Mouse (Mus musculus): ENCODE measurements at regions not wholly inside any gene's neighbourhood (a gene's known extent, or its start where the extent isn't known, plus 50 kb on each side); places are given as distances from the start of the nearest gene placed in this dataset.

GRCm38 (mm10) chr12:26617969-26618368 is 149.0 kb downstream of the Cmpk2 start:
- Histone ChIP-seq H3K36me3 (ENCODE audit: control insufficient read depth, insufficient read depth) (no peaks in the 10 kb centered on the region), H3K4me1 (replicated peaks; ENCODE audit: control insufficient read depth, insufficient read depth, low read length) (no peaks in the 10 kb centered on the region), H3K27ac (ENCODE audit: low read depth, low read length) (no peak overlapping the region), H3K4me3 (ENCODE audit: low read depth, low read length) (no peak overlapping the region), H3K4me2 (replicated peaks; ENCODE audit: low read depth) (no peak overlapping the region), H3K9me3 (ENCODE audit: control insufficient read depth) (no peaks in the 10 kb centered on the region), H3K9ac (ENCODE audit: low read depth, low read length) (no peak overlapping the region), H3K27me3 (replicated peaks; ENCODE audit: control insufficient read depth, insufficient read depth, low read length) (no peaks in the 10 kb centered on the region)
- WGBS: 83% methylated on average over 3 of the region's 3 CpGs
- TF ChIP-seq CTCF (IDR thresholded peaks at IDR 0.05; ENCODE audit: low read depth): no peak
- no peak for ATAC-seq

GRCm38 (mm10) chr12:26613086-26613705 is 144.2 kb downstream of the Cmpk2 start:
- no peak overlapping the region for H3K27ac ChIP-seq (ENCODE audit: low read depth, low read length)

GRCm38 (mm10) chr12:26610079-26610478 is 141.1 kb downstream of the Cmpk2 start:
- Histone ChIP-seq H3K4me1 (replicated peaks; ENCODE audit: control insufficient read depth, insufficient read depth, low read length) (no peaks in the 10 kb centered on the region), H3K36me3 (ENCODE audit: control insufficient read depth, insufficient read depth) (no peaks in the 10 kb centered on the region), H3K9ac (ENCODE audit: low read depth, low read length) (no peak overlapping the region), H3K27me3 (replicated peaks; ENCODE audit: control insufficient read depth, insufficient read depth, low read length) (no peaks in the 10 kb centered on the region), H3K4me2 (replicated peaks; ENCODE audit: low read depth) (no peak overlapping the region), H3K9me3 (ENCODE audit: control insufficient read depth) (no peaks in the 10 kb centered on the region), H3K27ac (ENCODE audit: low read depth, low read length) (no peak overlapping the region), H3K4me3 (ENCODE audit: low read depth, low read length) (no peak overlapping the region)
- ATAC-seq: no peak
- TF ChIP-seq CTCF (IDR thresholded peaks at IDR 0.05; ENCODE audit: low read depth): no peak
- 88% methylated on average over 3 of the region's 3 CpGs for WGBS

More at GRCm38 (mm10) chr12:26613086-26613705, 144.2 kb downstream of the Cmpk2 start:
- no peak for ATAC-seq
- no peak for TF ChIP-seq CTCF (IDR thresholded peaks at IDR 0.05; ENCODE audit: low read depth)
- Histone ChIP-seq H3K4me3 (ENCODE audit: low read depth, low read length) (no peak overlapping the region), H3K4me2 (replicated peaks; ENCODE audit: low read depth) (no peak overlapping the region), H3K27me3 (replicated peaks; ENCODE audit: control insufficient read depth, insufficient read depth, low read length) (no peaks in the 10 kb centered on the region), H3K36me3 (ENCODE audit: control insufficient read depth, insufficient read depth) (no peaks in the 10 kb centered on the region), H3K4me1 (replicated peaks; ENCODE audit: control insufficient read depth, insufficient read depth, low read length) (no peaks in the 10 kb centered on the region), H3K9ac (ENCODE audit: low read depth, low read length) (no peak overlapping the region), H3K9me3 (ENCODE audit: control insufficient read depth) (no peaks in the 10 kb centered on the region)
- 72% methylated on average over 11 of the region's 11 CpGs for WGBS

- Histone ChIP-seq H3K4me1 (replicated peaks; ENCODE audit: control insufficient read depth, insufficient read depth, low read length) (no peaks in the 10 kb centered on the region), H3K4me2 (replicated peaks; ENCODE audit: low read depth) (no peak overlapping the region), H3K9ac (ENCODE audit: low read depth, low read length) (no peak overlapping the region), H3K27ac (ENCODE audit: low read depth, low read length) (no peak overlapping the region), H3K9me3 (ENCODE audit: control insufficient read depth) (no peaks in the 10 kb centered on the region), H3K27me3 (replicated peaks; ENCODE audit: control insufficient read depth, insufficient read depth, low read length) (no peaks in the 10 kb centered on the region), H3K4me3 (ENCODE audit: low read depth, low read length) (no peak overlapping the region), H3K36me3 (ENCODE audit: control insufficient read depth, insufficient read depth) (no peaks in the 10 kb centered on the region)
- ATAC-seq: 0 out of 2 replicates have a peak, but pooled peaks have one; percentile 38
- no peak for TF ChIP-seq CTCF (IDR thresholded peaks at IDR 0.05; ENCODE audit: low read depth)
These were observed 129.5 kb downstream of the Cmpk2 start for GRCm38 (mm10) chr12:26598501-26598900.

GRCm38 (mm10) chr12:26592125-26592524 is 123.1 kb downstream of the Cmpk2 start:
- H3K4me2 ChIP-seq (replicated peaks; ENCODE audit: low read depth): no peak overlapping the region
- no peak for ATAC-seq
- H3K27me3 ChIP-seq (replicated peaks; ENCODE audit: control insufficient read depth, insufficient read depth, low read length): no peaks in the 10 kb centered on the region
- no peaks in the 10 kb centered on the region for H3K36me3 ChIP-seq (ENCODE audit: control insufficient read depth, insufficient read depth)
- H3K27ac ChIP-seq (ENCODE audit: low read depth, low read length): no peak overlapping the region
- no peak overlapping the region for H3K4me3 ChIP-seq (ENCODE audit: low read depth, low read length)
- no peaks in the 10 kb centered on the region for H3K4me1 ChIP-seq (replicated peaks; ENCODE audit: control insufficient read depth, insufficient read depth, low read length)
- no peak overlapping the region for H3K9ac ChIP-seq (ENCODE audit: low read depth, low read length)
- no peak for TF ChIP-seq CTCF (IDR thresholded peaks at IDR 0.05; ENCODE audit: low read depth)
- no peaks in the 10 kb centered on the region for H3K9me3 ChIP-seq (ENCODE audit: control insufficient read depth)

GRCm38 (mm10) chr12:26589091-26589490 is 120.1 kb downstream of the Cmpk2 start:
- no peak for ATAC-seq
- Histone ChIP-seq H3K9ac (ENCODE audit: low read depth, low read length) (no peak overlapping the region), H3K36me3 (ENCODE audit: control insufficient read depth, insufficient read depth) (no peaks in the 10 kb centered on the region), H3K4me3 (ENCODE audit: low read depth, low read length) (no peak overlapping the region), H3K4me2 (replicated peaks; ENCODE audit: low read depth) (no peak overlapping the region), H3K27ac (ENCODE audit: low read depth, low read length) (no peak overlapping the region), H3K4me1 (replicated peaks; ENCODE audit: control insufficient read depth, insufficient read depth, low read length) (no peaks in the 10 kb centered on the region), H3K9me3 (ENCODE audit: control insufficient read depth) (no peaks in the 10 kb centered on the region), H3K27me3 (replicated peaks; ENCODE audit: control insufficient read depth, insufficient read depth, low read length) (no peaks in the 10 kb centered on the region)
- no peak for TF ChIP-seq CTCF (IDR thresholded peaks at IDR 0.05; ENCODE audit: low read depth)

- H3K9ac ChIP-seq (ENCODE audit: low read depth, low read length): no peak overlapping the region
- H3K27ac ChIP-seq (ENCODE audit: low read depth, low read length): no peak overlapping the region
- no peak for ATAC-seq
- H3K27me3 ChIP-seq (replicated peaks; ENCODE audit: control insufficient read depth, insufficient read depth, low read length): no peaks in the 10 kb centered on the region
- no peaks in the 10 kb centered on the region for H3K36me3 ChIP-seq (ENCODE audit: control insufficient read depth, insufficient read depth)
- no peaks in the 10 kb centered on the region for H3K4me1 ChIP-seq (replicated peaks; ENCODE audit: control insufficient read depth, insufficient read depth, low read length)
- H3K9me3 ChIP-seq (ENCODE audit: control insufficient read depth): no peaks in the 10 kb centered on the region
- 95% methylated on average over 6 of the region's 6 CpGs for WGBS
- no peak overlapping the region for H3K4me2 ChIP-seq (replicated peaks; ENCODE audit: low read depth)
- TF ChIP-seq CTCF (IDR thresholded peaks at IDR 0.05; ENCODE audit: low read depth): no peak
- no peak overlapping the region for H3K4me3 ChIP-seq (ENCODE audit: low read depth, low read length)
These were observed 108.4 kb downstream of the Cmpk2 start for GRCm38 (mm10) chr12:26577438-26577837.

Measured in intestine, postnatal 0 days (tissue).